Mouse (Mus musculus): ENCODE measurements at regions not wholly inside any gene's neighbourhood (a gene's known extent, or its start where the extent isn't known, plus 50 kb on each side); places are given as distances from the start of the nearest gene placed in this dataset.

DNA sequence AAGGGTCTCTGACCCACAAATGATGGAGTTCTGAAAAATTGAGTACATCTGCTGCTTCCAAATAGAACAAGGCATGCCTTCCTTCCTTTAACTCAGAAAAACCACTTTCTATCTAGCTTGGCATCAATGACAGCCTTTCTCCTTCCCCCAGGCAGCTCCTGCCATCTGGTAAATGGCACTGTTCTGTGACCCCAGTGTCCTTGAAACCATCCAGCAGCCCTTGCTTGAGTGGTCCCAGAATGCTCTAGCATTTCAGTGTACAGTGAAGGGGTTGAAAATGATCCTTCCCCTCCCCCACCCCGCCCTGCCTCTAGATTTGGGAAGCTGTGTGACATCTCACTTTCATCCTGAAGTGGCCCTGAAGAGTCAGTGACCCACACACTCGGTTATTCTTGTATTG, 152.3 kb downstream of the Gm9817 start:
- WGBS = 65% methylated on average over 2 of the region's 2 CpGs
- H3K27me3 ChIP-seq (ENCODE audit: control insufficient read depth, insufficient read depth, low read length) = peaks cover 20% of the 10 kb centered on the region
- TF ChIP-seq CTCF (IDR thresholded peaks at IDR 0.05; ENCODE audit: low read depth, low read length) (no peak), POLR2A (IDR thresholded peaks at IDR 0.05; ENCODE audit: extremely low read depth, insufficient read depth, low read length) (no peak)
- H3K27ac ChIP-seq (replicated peaks; ENCODE audit: insufficient read depth, low read depth, low read length) = no peak overlapping the region
- DNase-seq (ENCODE audit: extremely low read depth, low read depth, low spot score) = no peak
- no peaks in the 10 kb centered on the region for H3K36me3 ChIP-seq (ENCODE audit: control insufficient read depth, insufficient read depth, low read length)
- no peaks in the 10 kb centered on the region for H3K79me2 ChIP-seq (ENCODE audit: control insufficient read depth, insufficient read depth, low read length)
- H3K4me3 ChIP-seq (ENCODE audit: insufficient read depth, low read depth, low read length) = no peak overlapping the region
- no peaks in the 10 kb centered on the region for H3K4me1 ChIP-seq (ENCODE audit: control insufficient read depth, insufficient read depth, low read length)
- H3K9ac ChIP-seq (ENCODE audit: low read depth, low read length) = no peak overlapping the region

DNA sequence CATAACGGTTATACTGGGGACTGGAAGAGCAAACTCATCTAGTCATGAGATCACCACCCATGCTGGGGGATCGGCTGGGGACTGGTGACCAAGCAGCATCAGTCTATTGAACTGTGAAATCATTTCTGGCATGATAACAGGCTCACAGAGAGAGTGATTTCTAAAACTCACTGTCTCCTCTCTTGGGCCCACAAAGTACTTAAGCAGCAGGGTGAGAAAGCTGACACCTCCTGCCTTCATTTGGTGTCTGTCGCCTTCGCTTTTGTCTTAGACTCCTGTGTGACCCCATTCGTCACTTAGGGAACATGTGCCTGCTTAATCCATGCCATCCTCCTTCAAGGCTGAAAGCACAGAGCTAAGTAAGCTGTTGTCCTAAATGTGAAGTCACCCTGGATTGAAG, 154.3 kb upstream of the Mylip start:
- no peak overlapping the region for H3K4me3 ChIP-seq (ENCODE audit: insufficient read depth, low read depth, low read length)
- H3K4me1 ChIP-seq (ENCODE audit: control insufficient read depth, insufficient read depth, low read length) = no peaks in the 10 kb centered on the region
- DNase-seq (ENCODE audit: extremely low read depth, low read depth, low spot score) = no peak
- H3K9ac ChIP-seq (ENCODE audit: low read depth, low read length) = no peak overlapping the region
- no peaks in the 10 kb centered on the region for H3K36me3 ChIP-seq (ENCODE audit: control insufficient read depth, insufficient read depth, low read length)
- H3K27ac ChIP-seq (replicated peaks; ENCODE audit: insufficient read depth, low read depth, low read length) = no peak overlapping the region
- no peaks in the 10 kb centered on the region for H3K79me2 ChIP-seq (ENCODE audit: control insufficient read depth, insufficient read depth, low read length)
- WGBS = 73% methylated on average over 5 of the region's 5 CpGs
- TF ChIP-seq CTCF (IDR thresholded peaks at IDR 0.05; ENCODE audit: low read depth, low read length) (no peak), POLR2A (IDR thresholded peaks at IDR 0.05; ENCODE audit: extremely low read depth, insufficient read depth, low read length) (no peak)
- H3K27me3 ChIP-seq (ENCODE audit: control insufficient read depth, insufficient read depth, low read length) = peaks cover 35% of the 10 kb centered on the region

DNA sequence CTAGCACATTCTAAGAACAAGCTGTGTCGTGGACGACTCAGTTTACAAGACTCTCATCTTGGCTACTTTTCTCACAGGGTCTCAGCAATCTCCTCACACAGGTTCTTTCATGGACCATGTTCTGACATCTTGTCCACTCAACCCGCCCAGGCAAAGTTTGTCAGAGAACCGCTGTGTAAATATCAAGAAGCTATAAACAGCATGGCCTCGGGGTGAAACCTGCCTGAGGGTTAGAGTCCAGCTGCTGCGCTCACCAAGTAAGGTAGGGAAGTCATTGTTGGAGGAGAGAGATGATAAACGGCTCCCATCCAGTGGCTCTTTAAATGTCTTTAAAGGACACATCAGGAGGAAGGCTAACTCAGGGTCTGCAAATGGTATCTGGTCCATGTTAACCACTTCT, 151.3 kb upstream of the Mylip start:
- Histone ChIP-seq H3K9ac (ENCODE audit: low read depth, low read length) (no peak overlapping the region), H3K79me2 (ENCODE audit: control insufficient read depth, insufficient read depth, low read length) (no peaks in the 10 kb centered on the region), H3K4me3 (ENCODE audit: insufficient read depth, low read depth, low read length) (no peak overlapping the region), H3K4me1 (ENCODE audit: control insufficient read depth, insufficient read depth, low read length) (no peaks in the 10 kb centered on the region), H3K27me3 (ENCODE audit: control insufficient read depth, insufficient read depth, low read length) (peaks cover 41% of the 10 kb centered on the region), H3K27ac (replicated peaks; ENCODE audit: insufficient read depth, low read depth, low read length) (no peak overlapping the region), H3K36me3 (ENCODE audit: control insufficient read depth, insufficient read depth, low read length) (no peaks in the 10 kb centered on the region)
- no peak for TF ChIP-seq CTCF (IDR thresholded peaks at IDR 0.05; ENCODE audit: low read depth, low read length)
- no peak for TF ChIP-seq POLR2A (IDR thresholded peaks at IDR 0.05; ENCODE audit: extremely low read depth, insufficient read depth, low read length)
- no peak for DNase-seq (ENCODE audit: extremely low read depth, low read depth, low spot score)
- 66% methylated on average over 7 of the region's 7 CpGs for whole genome bisulfite sequencing

DNA sequence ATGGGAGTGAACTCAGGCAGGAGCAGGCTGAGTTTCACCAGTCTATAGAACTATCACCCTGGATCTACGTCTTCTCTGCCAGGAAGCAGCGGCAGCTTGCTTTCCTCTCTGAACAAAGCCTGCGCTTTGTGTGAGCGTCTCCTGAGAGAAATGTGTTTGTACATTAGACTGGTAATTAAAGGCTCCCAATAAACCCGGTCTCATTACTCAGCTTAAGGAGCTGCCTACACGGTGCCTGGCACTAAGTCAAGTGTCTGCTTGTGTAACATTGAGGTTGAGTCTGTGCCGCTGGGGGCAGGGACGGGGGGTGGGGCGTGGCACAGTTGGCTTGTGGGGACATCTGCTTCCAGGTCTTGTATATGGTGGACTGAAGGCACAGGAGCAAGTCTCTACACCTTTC, 150.4 kb upstream of the Mylip start:
- 85% methylated on average over 9 of the region's 9 CpGs for WGBS
- DNase-seq (ENCODE audit: extremely low read depth, low read depth, low spot score) = no peak

DNA sequence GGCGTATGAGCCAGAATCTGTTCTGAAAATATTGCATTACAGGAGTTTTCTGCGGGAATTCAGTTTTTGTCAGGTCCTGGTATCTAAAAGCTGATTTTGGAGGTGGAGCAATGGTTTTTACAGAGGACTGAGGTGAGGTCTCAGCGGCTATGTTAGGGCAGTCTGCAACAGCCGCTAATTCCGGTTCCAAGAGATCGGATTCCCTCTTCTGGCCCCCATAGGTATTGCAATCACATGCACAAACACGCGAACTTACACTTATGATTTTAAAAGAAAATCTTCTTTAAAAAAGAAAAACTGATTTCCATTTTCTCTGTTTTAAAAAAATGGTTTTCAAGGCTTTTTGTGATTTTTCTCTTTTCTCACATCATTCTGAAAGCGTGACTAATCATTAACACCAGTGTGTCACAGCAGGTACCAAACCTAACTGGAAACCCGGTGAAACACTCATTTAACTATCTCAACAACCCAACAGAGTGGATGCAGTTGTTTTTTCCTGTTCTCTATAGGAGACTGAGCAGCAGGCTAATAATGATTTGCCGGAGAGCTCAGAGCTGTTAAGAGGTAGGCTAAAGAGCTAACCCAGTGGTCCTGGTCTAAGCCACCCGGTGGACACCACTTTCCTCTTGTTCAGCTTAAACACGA, 149.4 kb upstream of the Mylip start:
- TF ChIP-seq POLR2A (IDR thresholded peaks at IDR 0.05; ENCODE audit: extremely low read depth, insufficient read depth, low read length) (no peak), CTCF (IDR thresholded peaks at IDR 0.05; ENCODE audit: low read depth, low read length) (no peak)
- Histone ChIP-seq H3K27me3 (ENCODE audit: control insufficient read depth, insufficient read depth, low read length) (peaks cover 33% of the 10 kb centered on the region), H3K4me1 (ENCODE audit: control insufficient read depth, insufficient read depth, low read length) (no peaks in the 10 kb centered on the region), H3K36me3 (ENCODE audit: control insufficient read depth, insufficient read depth, low read length) (no peaks in the 10 kb centered on the region), H3K4me3 (ENCODE audit: insufficient read depth, low read depth, low read length) (no peak overlapping the region), H3K79me2 (ENCODE audit: control insufficient read depth, insufficient read depth, low read length) (no peaks in the 10 kb centered on the region), H3K27ac (replicated peaks; ENCODE audit: insufficient read depth, low read depth, low read length) (no peak overlapping the region), H3K9ac (ENCODE audit: low read depth, low read length) (no peak overlapping the region)
- no peak for DNase-seq (ENCODE audit: extremely low read depth, low read depth, low spot score)
- WGBS = 86% methylated on average over 13 of the region's 13 CpGs

More for the DNA sequence above, 150.4 kb upstream of the Mylip start:
- Histone ChIP-seq H3K36me3 (ENCODE audit: control insufficient read depth, insufficient read depth, low read length) (no peaks in the 10 kb centered on the region), H3K27ac (replicated peaks; ENCODE audit: insufficient read depth, low read depth, low read length) (no peak overlapping the region), H3K4me1 (ENCODE audit: control insufficient read depth, insufficient read depth, low read length) (no peaks in the 10 kb centered on the region), H3K79me2 (ENCODE audit: control insufficient read depth, insufficient read depth, low read length) (no peaks in the 10 kb centered on the region), H3K4me3 (ENCODE audit: insufficient read depth, low read depth, low read length) (no peak overlapping the region), H3K9ac (ENCODE audit: low read depth, low read length) (no peak overlapping the region), H3K27me3 (ENCODE audit: control insufficient read depth, insufficient read depth, low read length) (peaks cover 41% of the 10 kb centered on the region)
- TF ChIP-seq CTCF (IDR thresholded peaks at IDR 0.05; ENCODE audit: low read depth, low read length) (no peak), POLR2A (IDR thresholded peaks at IDR 0.05; ENCODE audit: extremely low read depth, insufficient read depth, low read length) (no peak)

DNA sequence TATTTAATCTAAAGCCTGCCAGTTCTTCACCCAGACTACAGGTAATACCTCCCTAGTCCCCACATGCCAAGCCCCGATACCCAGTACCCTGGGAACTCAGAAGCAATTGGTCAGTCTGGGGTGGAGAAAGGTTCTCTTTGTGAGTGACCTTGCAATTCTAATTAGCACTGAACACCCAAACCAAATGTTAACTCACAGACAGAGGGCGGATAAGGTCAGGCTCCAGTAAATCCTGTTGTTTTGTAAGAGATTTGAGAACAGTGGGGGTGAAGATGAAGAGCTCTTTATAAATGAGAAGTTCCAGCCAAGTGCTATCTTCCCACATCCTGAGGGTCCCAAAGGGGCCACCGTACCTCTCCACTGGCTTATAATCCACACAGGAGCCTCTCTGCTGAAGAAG, 147.3 kb upstream of the Mylip start:
- DNase-seq (ENCODE audit: extremely low read depth, low read depth, low spot score) = no peak
- Histone ChIP-seq H3K36me3 (ENCODE audit: control insufficient read depth, insufficient read depth, low read length) (no peaks in the 10 kb centered on the region), H3K9ac (ENCODE audit: low read depth, low read length) (no peak overlapping the region), H3K27me3 (ENCODE audit: control insufficient read depth, insufficient read depth, low read length) (peaks cover 18% of the 10 kb centered on the region; the same call in 1 of the 2 replicates), H3K4me1 (ENCODE audit: control insufficient read depth, insufficient read depth, low read length) (no peaks in the 10 kb centered on the region), H3K27ac (replicated peaks; ENCODE audit: insufficient read depth, low read depth, low read length) (no peak overlapping the region), H3K79me2 (ENCODE audit: control insufficient read depth, insufficient read depth, low read length) (no peaks in the 10 kb centered on the region), H3K4me3 (ENCODE audit: insufficient read depth, low read depth, low read length) (no peak overlapping the region)
- WGBS = 74% methylated on average over 3 of the region's 3 CpGs
- TF ChIP-seq POLR2A (IDR thresholded peaks at IDR 0.05; ENCODE audit: extremely low read depth, insufficient read depth, low read length) = no peak
- no peak for TF ChIP-seq CTCF (IDR thresholded peaks at IDR 0.05; ENCODE audit: low read depth, low read length)

All from liver, adult 2 months (tissue).